Mouse (Mus musculus) activated CD4-positive, CD25-positive, alpha-beta regulatory T cell, adult 9 weeks (primary cell): ENCODE data around the gene Olfr1162. TPM values are rescaled to one million over a fixed set of nuclear protein-coding genes. Genes with fewer than 3 reads are reported as not detected.

Experiments used
- polyA plus RNA-seq: library from polyadenylated mRNA; unstranded; fragments of 100-300 nt; shearing (Covaris generic); gene quantifications from one replicate; pipeline ENCODE4 v1.2.1, GENCODE M21; 2017

Olfr1162 gene
- not detected for polyA plus RNA-seq

GRCm38 (mm10) chr2:88051029-88051428 is at the start of gene Olfr1162:
TSS of gene Olfr1162 (minus strand) at chr2:88051129.

GRCm38 (mm10) chr2:88093866-88094265 is 42.9 kb upstream of the Olfr1162 start, which contains the start of gene Olfr1164:
TSS of gene Olfr1164 (minus strand) at chr2:88093966.

GRCm38 (mm10) chr2:88071730-88072129 is 20.8 kb upstream of the Olfr1162 start, which contains the start of gene Olfr1163:
TSS of gene Olfr1163 (minus strand) at chr2:88071830.

GRCm38 (mm10) chr2:88037599-88037998 is 13.3 kb downstream of the Olfr1162 start, which contains the start of gene Olfr73:
TSS of gene Olfr73 (minus strand) at chr2:88037699.

GRCm38 (mm10) chr2:88022474-88022873 is 28.5 kb downstream of the Olfr1162 start, which contains the start of gene Olfr1161:
TSS of gene Olfr1161 (plus strand) at chr2:88022774.

GRCm38 (mm10) chr2:88007515-88008318 is 43.2 kb downstream of the Olfr1162 start, which contains the start of gene Olfr1160:
TSS of gene Olfr1160 (minus strand) at chr2:88008268.

Other genes with a start within 250 kb of the Olfr1162 start
- not detected for gene Olfr1145, start 241.3 kb downstream of the Olfr1162 start, polyA plus RNA-seq
- not detected for gene Olfr1148, start 220.6 kb downstream of the Olfr1162 start, polyA plus RNA-seq
- gene Olfr1150-ps1, start 207.1 kb downstream of the Olfr1162 start, polyA plus RNA-seq = not detected
- gene Olfr1151, start 195.3 kb downstream of the Olfr1162 start, polyA plus RNA-seq = not detected
- not detected for gene Olfr1152, start 184.6 kb downstream of the Olfr1162 start, polyA plus RNA-seq
- gene Olfr1153, start 156.2 kb downstream of the Olfr1162 start, polyA plus RNA-seq = not detected
- not detected for gene Olfr1154, start 146.0 kb downstream of the Olfr1162 start, polyA plus RNA-seq
- gene Olfr1155, start 106.0 kb downstream of the Olfr1162 start, polyA plus RNA-seq = not detected
- 0.20 TPM for gene Olfr1156, start 98.0 kb downstream of the Olfr1162 start, polyA plus RNA-seq
- gene Olfr1157, start 82.8 kb downstream of the Olfr1162 start, polyA plus RNA-seq = not detected
- gene Olfr74, start 76.5 kb downstream of the Olfr1162 start, polyA plus RNA-seq = not detected
- gene Olfr1158, start 61.0 kb downstream of the Olfr1162 start, polyA plus RNA-seq = not detected
- gene Olfr1160, start 42.9 kb downstream of the Olfr1162 start, polyA plus RNA-seq = not detected
- not detected for gene Olfr1161, start 28.4 kb downstream of the Olfr1162 start, polyA plus RNA-seq
- gene Olfr73, start 13.4 kb downstream of the Olfr1162 start, polyA plus RNA-seq = not detected
- gene Olfr1163, start 20.7 kb upstream of the Olfr1162 start, polyA plus RNA-seq = not detected
- gene Olfr1164, start 42.8 kb upstream of the Olfr1162 start, polyA plus RNA-seq = not detected
- not detected for gene Olfr1166, start 77.1 kb upstream of the Olfr1162 start, polyA plus RNA-seq
- not detected for gene Olfr1167, start 104.1 kb upstream of the Olfr1162 start, polyA plus RNA-seq
- not detected for gene Olfr1168, start 130.8 kb upstream of the Olfr1162 start, polyA plus RNA-seq
- not detected for gene Olfr1170, start 177.2 kb upstream of the Olfr1162 start, polyA plus RNA-seq
- gene Olfr1173, start 228.7 kb upstream of the Olfr1162 start, polyA plus RNA-seq = not detected